Mouse (Mus musculus): ENCODE data around the gene Synj1.

DNA sequence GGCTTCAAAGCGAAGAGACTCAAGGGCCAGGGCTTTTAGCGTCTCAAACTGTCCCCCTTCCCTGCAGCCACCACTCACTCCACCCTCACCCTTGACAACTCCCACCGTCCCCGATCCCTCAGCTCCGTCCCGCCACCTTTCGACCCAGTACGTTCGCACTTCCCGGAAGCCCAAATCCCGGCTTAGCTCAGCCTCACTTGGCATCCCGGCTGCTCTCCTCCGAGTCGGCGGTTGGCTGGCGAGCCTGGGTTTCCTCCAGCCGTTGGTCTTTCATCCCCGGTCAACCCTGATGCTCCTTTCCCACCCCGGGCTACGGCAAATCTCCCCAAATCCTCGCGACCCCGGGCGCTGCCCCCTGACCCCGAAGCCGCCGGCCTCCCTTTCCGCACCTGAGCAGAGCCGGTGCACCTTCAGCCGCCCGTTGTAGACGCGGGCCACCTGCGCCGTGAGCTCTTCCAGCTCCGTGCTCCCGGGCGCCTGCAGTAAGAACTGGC, 76.9 kb downstream of the Synj1 start:
- TF ChIP-seq POLR2A (IDR thresholded peaks at IDR 0.05; ENCODE audit: low read depth, low read length) (no peak), CTCF (IDR thresholded peaks at IDR 0.05; ENCODE audit: borderline replicate concordance, insufficient read depth, low read length) (no peak)
